Mouse (Mus musculus) ES-Bruce4 (cell line): ENCODE measurements around the gene Map2k1. TPM values are rescaled to one million over a fixed set of nuclear protein-coding genes. Genes with fewer than 3 reads are reported as not detected.

ENCODE experiments used
- H3K27ac ChIP-seq: 2 replicates; pipeline ENCODE4 v1.5.1; 2012; ENCODE audit warnings: low read length, inconsistent platforms; ENCODE audit not compliant: insufficient read depth
- H3K27me3 ChIP-seq: 2 replicates; pipeline ENCODE4 v1.6.1; 2012; ENCODE audit warnings: mild to moderate bottlenecking, low read length, inconsistent platforms; ENCODE audit not compliant: control insufficient read depth, poor library complexity, insufficient read depth, severe bottlenecking
- H3K36me3 ChIP-seq: 2 replicates; pipeline ENCODE4 v1.6.1; 2012; ENCODE audit warnings: inconsistent platforms, mild to moderate bottlenecking, low read length, moderate library complexity; ENCODE audit not compliant: control insufficient read depth, poor library complexity, insufficient read depth, severe bottlenecking
- H3K4me1 ChIP-seq: one replicate; pipeline ENCODE4 v1.8.1; 2011; ENCODE audit warnings: low read length; ENCODE audit not compliant: control insufficient read depth, insufficient read depth
- H3K4me3 ChIP-seq: 2 replicates; pipeline ENCODE4 v1.5.1; 2011; ENCODE audit warnings: low read depth, mild to moderate bottlenecking, low read length
- H3K9ac ChIP-seq: 2 replicates; pipeline ENCODE4 v1.6.1; 2012; ENCODE audit warnings: low read depth, mild to moderate bottlenecking, inconsistent platforms; ENCODE audit not compliant: poor library complexity, severe bottlenecking
- H3K9me3 ChIP-seq: replicated peaks from 2 replicates; pipeline ENCODE4 v1.6.1; 2012; ENCODE audit warnings: mild to moderate bottlenecking, low read length, inconsistent platforms; ENCODE audit not compliant: control insufficient read depth, poor library complexity, insufficient read depth, severe bottlenecking
- CTCF ChIP-seq: IDR thresholded peaks from one replicate; pipeline ENCODE4 v1.8.1; 2011; ENCODE audit warnings: low read depth, low read length
- EP300 ChIP-seq: IDR thresholded peaks from 2 replicates; pipeline ENCODE4 v1.6.1; 2011; ENCODE audit warnings: low read depth, low read length; ENCODE audit not compliant: insufficient read depth
- POLR2A ChIP-seq: IDR thresholded peaks from one replicate; pipeline ENCODE4 v1.8.1; 2011; ENCODE audit warnings: low read length; ENCODE audit not compliant: insufficient read depth
- polyA plus RNA-seq: library from polyadenylated mRNA; stranded (reverse); fragments of >200 nt; gene quantifications from 2 replicates; pipeline ENCODE4 v1.2.4, GENCODE M21; 2011; ENCODE audit warnings: low read depth; ENCODE audit not compliant: missing spikeins, insufficient read depth, insufficient read length

The Map2k1 gene
- polyA plus RNA-seq, 1 experiment: 85.7 TPM

GRCm38 (mm10) chr9:64259906-64260305 is 6.5 kb upstream of the Map2k1 start:
- Histone ChIP-seq H3K9me3 (no peaks in the 10 kb centered on the region), H3K27me3 (no peaks in the 10 kb centered on the region), H3K36me3 (no peaks in the 10 kb centered on the region), H3K9ac (no peak overlapping the region), H3K4me3 (no peak overlapping the region), H3K4me1 (no peaks in the 10 kb centered on the region), H3K27ac (no peak overlapping the region)
- no peak for TF ChIP-seq EP300

GRCm38 (mm10) chr9:64256204-64256603 is 2.8 kb upstream of the Map2k1 start:
- no peaks in the 10 kb centered on the region for H3K4me1 ChIP-seq
- no peaks in the 10 kb centered on the region for H3K9me3 ChIP-seq
- H3K27me3 ChIP-seq: no peaks in the 10 kb centered on the region
- H3K36me3 ChIP-seq: no peaks in the 10 kb centered on the region
- no peak overlapping the region for H3K9ac ChIP-seq
- no peak overlapping the region for H3K27ac ChIP-seq
- H3K4me3 ChIP-seq: no peak overlapping the region
- TF ChIP-seq POLR2A (no peak), CTCF (no peak), EP300 (no peak)

GRCm38 (mm10) chr9:64255422-64255821 is 2.0 kb upstream of the Map2k1 start:
- Histone ChIP-seq H3K36me3 (peaks cover 3% of the 10 kb centered on the region; the same call in 1 of the 2 replicates), H3K27ac (no peak overlapping the region), H3K4me1 (no peaks in the 10 kb centered on the region), H3K27me3 (no peaks in the 10 kb centered on the region), H3K9me3 (no peaks in the 10 kb centered on the region), H3K9ac (no peak overlapping the region), H3K4me3 (no peak overlapping the region)
- TF ChIP-seq EP300 (no peak), POLR2A (no peak), CTCF (no peak)

- H3K27ac ChIP-seq: peak overlapping the region; percentile 7; the same call in 1 of the 2 replicates
- TF ChIP-seq POLR2A (no peak), EP300 (no peak), CTCF (no peak)
- peak overlapping the region; percentile 93 for H3K4me3 ChIP-seq
Observed at GRCm38 (mm10) chr9:64252591-64253020, 825 bp downstream of the Map2k1 start.

GRCm38 (mm10) chr9:64250111-64250730 is 3.2 kb downstream of the Map2k1 start:
- Histone ChIP-seq H3K4me1 (no peaks in the 10 kb centered on the region), H3K36me3 (peaks cover 5% of the 10 kb centered on the region; the same call in 1 of the 2 replicates), H3K4me3 (no peak overlapping the region), H3K27me3 (no peaks in the 10 kb centered on the region), H3K9ac (no peak overlapping the region), H3K9me3 (no peaks in the 10 kb centered on the region), H3K27ac (no peak overlapping the region)
- TF ChIP-seq CTCF (no peak), EP300 (no peak), POLR2A (no peak)

More at GRCm38 (mm10) chr9:64252591-64253020, 825 bp downstream of the Map2k1 start:
- H3K9me3 ChIP-seq: no peaks in the 10 kb centered on the region
- H3K36me3 ChIP-seq: peaks cover 5% of the 10 kb centered on the region; the same call in 1 of the 2 replicates
- H3K4me1 ChIP-seq: no peaks in the 10 kb centered on the region
- H3K9ac ChIP-seq: peak overlapping the region; percentile 81
- no peaks in the 10 kb centered on the region for H3K27me3 ChIP-seq

- H3K27ac ChIP-seq: no peak overlapping the region
- H3K27me3 ChIP-seq: no peaks in the 10 kb centered on the region
- H3K9ac ChIP-seq: no peak overlapping the region
- TF ChIP-seq CTCF (no peak), EP300 (no peak)
- no peaks in the 10 kb centered on the region for H3K9me3 ChIP-seq
- H3K4me3 ChIP-seq: no peak overlapping the region
- H3K36me3 ChIP-seq: peaks cover 5% of the 10 kb centered on the region; the same call in 1 of the 2 replicates
- no peaks in the 10 kb centered on the region for H3K4me1 ChIP-seq
Observed at GRCm38 (mm10) chr9:64249371-64249770, 4.1 kb downstream of the Map2k1 start.
